Mouse (Mus musculus) left cerebral cortex, adult 8-10 months (tissue): ENCODE measurements around the gene Arhgef25. TPM values are rescaled to one million over a fixed set of nuclear protein-coding genes. Genes with fewer than 3 reads are reported as not detected.
"Not testable (repeated sequence)": the region's sequence is repeated elsewhere in the genome, so short reads cannot be mapped to it uniquely, and the experiment has no call there.

ENCODE experiments used
- DNase-seq, 2 experiments: peaks; one replicate each; pipeline ENCODE4 v3.0.0; 2022; ENCODE audit warnings: low spot score in 2 of 2
- total RNA-seq, 4 experiments: library from RNA; stranded (reverse); gene quantifications; 2 replicates each; pipeline ENCODE4 v1.2.4; 2022

The Arhgef25 gene
- total RNA-seq, 4 experiments from 2014 or later = 153 to 178 (median 174) TPM

GRCm38 (mm10) chr10:127141500-127141899, 48.4 kb downstream of the Arhgef25 start:
- DNase-seq = no peak

GRCm38 (mm10) chr10:127140971-127141370, 48.9 kb downstream of the Arhgef25 start:
- no peak for DNase-seq

- DNase-seq = no peak
Observed at GRCm38 (mm10) chr10:127138328-127139141, 51.3 kb downstream of the Arhgef25 start.

GRCm38 (mm10) chr10:127137896-127138295, 52.0 kb downstream of the Arhgef25 start:
- no peak for DNase-seq

- no peak for DNase-seq
Observed at GRCm38 (mm10) chr10:127136510-127136909, 53.4 kb downstream of the Arhgef25 start.

- DNase-seq = no peak
Observed at GRCm38 (mm10) chr10:127135118-127135836, 54.6 kb downstream of the Arhgef25 start.

GRCm38 (mm10) chr10:127134394-127135035, 55.4 kb downstream of the Arhgef25 start:
- not testable (repeated sequence) for DNase-seq

Other genes starting within 250 kb of the Arhgef25 start
- 10 to 100 TPM; 74.8 to 83.4 (median 82.5) TPM for gene Ctdsp2, start 211.4 kb downstream of the Arhgef25 start, total RNA-seq
- gene Avil, start 189.4 kb downstream of the Arhgef25 start, total RNA-seq = under 1 TPM; 0.13 to 0.21 (median 0.17) TPM
- 10 to 100 TPM; 22.8 to 36.1 (median 30.0) TPM for gene Tsfm, start 159.2 kb downstream of the Arhgef25 start, total RNA-seq
- 10 to 100 TPM; 10.4 to 11.8 (median 11.2) TPM for gene Mettl1, start 148.7 kb downstream of the Arhgef25 start, total RNA-seq
- under 1 TPM in 3 of 4 experiments, not detected in 1; 0.11 to 0.30 (median 0.14) TPM for gene Eef1akmt3, start 148.6 kb downstream of the Arhgef25 start, total RNA-seq
- under 1 TPM; 0.30 to 0.46 (median 0.41) TPM for gene Cyp27b1, start 141.8 kb downstream of the Arhgef25 start, total RNA-seq
- 10 to 100 TPM; 19.8 to 21.5 (median 21.2) TPM for gene March9, start 129.9 kb downstream of the Arhgef25 start, total RNA-seq
- 10 to 100 TPM; 79.8 to 91.4 (median 85.4) TPM for gene Cdk4, start 126.5 kb downstream of the Arhgef25 start, total RNA-seq
- gene Tspan31, start 119.8 kb downstream of the Arhgef25 start, total RNA-seq = 10 to 100 TPM; 60.9 to 63.2 (median 62.1) TPM
- gene Agap2, start 114.8 kb downstream of the Arhgef25 start, total RNA-seq = 100 to 1,000 TPM; 595 to 685 (median 631) TPM
- 100 to 1,000 TPM; 112 to 130 (median 122) TPM for gene Os9, start 69.0 kb downstream of the Arhgef25 start, total RNA-seq
- gene B4galnt1, start 24.9 kb downstream of the Arhgef25 start, total RNA-seq = 100 to 1,000 TPM; 105 to 118 (median 112) TPM
- 1 to 10 TPM; 5.8 to 7.4 (median 6.9) TPM for gene Slc26a10, start 9.4 kb downstream of the Arhgef25 start, total RNA-seq
- 100 to 1,000 TPM; 211 to 218 (median 216) TPM for gene Dtx3, start 5.6 kb upstream of the Arhgef25 start, total RNA-seq
- gene Pip4k2c, start 21.5 kb upstream of the Arhgef25 start, total RNA-seq = 100 to 1,000 TPM; 104 to 112 (median 106) TPM
- gene Kif5a, start 73.3 kb upstream of the Arhgef25 start, total RNA-seq = 1,000 to 10,000 TPM; 1,113 to 1,308 (median 1,238) TPM
- 100 to 1,000 TPM; 254 to 263 (median 254) TPM for gene Dctn2, start 76.3 kb upstream of the Arhgef25 start, total RNA-seq
- gene Mbd6, start 98.9 kb upstream of the Arhgef25 start, total RNA-seq = 10 to 100 TPM; 32.5 to 53.7 (median 44.4) TPM
- 10 to 100 TPM; 54.2 to 61.3 (median 56.8) TPM for gene Mars, start 121.7 kb upstream of the Arhgef25 start, total RNA-seq
- gene Arhgap9, start 131.9 kb upstream of the Arhgef25 start, total RNA-seq = 1 to 10 TPM in 2 of 4 experiments, under 1 TPM in 2; 0.74 to 2.6 (median 1.6) TPM
- 1 to 10 TPM; 2.9 to 5.4 (median 3.2) TPM for gene Gli1, start 151.9 kb upstream of the Arhgef25 start, total RNA-seq
- under 1 TPM; 0.09 to 0.18 (median 0.16) TPM for gene Inhbe, start 164.3 kb upstream of the Arhgef25 start, total RNA-seq
- gene Inhbc, start 180.3 kb upstream of the Arhgef25 start, total RNA-seq = not detected
- 100 to 1,000 TPM; 247 to 279 (median 255) TPM for gene R3hdm2, start 190.2 kb upstream of the Arhgef25 start, total RNA-seq